Mouse (Mus musculus) cerebellum, adult (tissue): ENCODE data around the gene Vps53.

Source experiments
- ATAC-seq: cut with Nextera tagmentation; 2 replicates; pipeline ENCODE4 v1.9.2; 2017; ENCODE audit warnings: mild to moderate bottlenecking, moderate library complexity, mixed read lengths; ENCODE audit not compliant: insufficient number of reproducible peaks, low FRiP score, low TSS enrichment

Vps53 gene

GRCm38 (mm10) chr11:76065521-76066095, 113.8 kb downstream of the Vps53 start:
- peak; percentile 56; the same call in 1 of the 2 replicates for ATAC-seq

DNA sequence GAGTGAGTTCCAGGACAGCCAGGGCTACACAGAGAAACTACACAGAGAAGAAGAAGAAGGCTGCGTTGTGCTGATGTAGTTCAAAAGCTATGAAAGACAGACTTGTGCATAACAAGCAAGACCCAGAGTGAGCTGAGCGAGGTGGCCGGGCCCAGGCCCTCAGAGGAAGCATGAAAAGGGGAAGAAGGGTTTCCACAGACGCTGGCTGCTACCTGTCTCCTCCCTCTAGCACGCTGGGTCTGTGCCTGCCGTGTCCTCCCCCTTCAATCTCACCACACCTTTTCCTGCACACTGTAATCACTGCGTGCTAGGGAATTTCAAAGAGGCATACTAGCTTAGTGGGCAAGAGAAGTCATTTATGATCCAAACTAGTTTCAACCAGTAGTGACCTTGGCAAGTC, 115.0 kb downstream of the Vps53 start:
- no peak for ATAC-seq

DNA sequence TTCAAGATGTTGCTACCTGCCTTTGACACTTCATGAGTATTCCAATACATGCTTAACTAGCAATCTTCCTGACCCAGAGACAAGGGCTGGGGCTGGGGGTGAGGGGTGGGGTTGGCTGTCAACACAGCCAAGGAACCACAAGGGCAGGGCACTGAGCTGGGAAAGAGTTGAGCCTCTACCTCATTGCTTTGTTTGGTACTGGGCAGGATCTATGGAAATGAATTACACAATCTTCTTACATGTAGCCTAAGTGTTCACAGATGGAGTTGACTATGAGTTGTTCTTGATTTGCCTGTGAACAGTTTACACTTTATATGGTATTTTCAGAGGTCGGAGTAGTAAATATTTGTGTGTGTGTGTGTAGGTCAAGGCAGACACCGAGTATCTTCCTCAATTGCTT, 118.5 kb downstream of the Vps53 start:
- ATAC-seq = no peak

GRCm38 (mm10) chr11:76059971-76060370, 119.5 kb downstream of the Vps53 start:
- ATAC-seq = no peak

DNA sequence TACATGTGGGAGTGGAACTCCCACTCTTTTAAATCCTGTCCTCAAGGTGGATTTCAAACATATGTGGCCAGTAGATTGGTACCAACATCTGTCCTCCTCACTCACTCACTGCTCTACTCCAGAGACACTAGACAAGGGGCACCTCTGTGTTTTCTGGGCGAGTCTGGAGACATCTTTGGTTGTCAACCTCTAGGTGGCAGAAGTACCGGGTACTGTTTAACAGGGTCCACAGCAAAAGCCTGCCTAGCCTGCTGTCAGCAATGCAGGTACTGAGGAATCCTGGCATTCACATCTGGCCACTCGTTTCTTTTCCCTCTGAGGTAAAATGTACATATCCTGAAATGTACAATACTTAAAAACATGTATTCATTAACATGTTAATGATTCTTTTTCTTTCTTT, 123.0 kb downstream of the Vps53 start:
- ATAC-seq = no peak

- peak; percentile 64; the same call in 1 of the 2 replicates for ATAC-seq
Measured at GRCm38 (mm10) chr11:76052496-76052895, 127.0 kb downstream of the Vps53 start.

- no peak for ATAC-seq
Measured at GRCm38 (mm10) chr11:76050967-76051512, 128.4 kb downstream of the Vps53 start.

DNA sequence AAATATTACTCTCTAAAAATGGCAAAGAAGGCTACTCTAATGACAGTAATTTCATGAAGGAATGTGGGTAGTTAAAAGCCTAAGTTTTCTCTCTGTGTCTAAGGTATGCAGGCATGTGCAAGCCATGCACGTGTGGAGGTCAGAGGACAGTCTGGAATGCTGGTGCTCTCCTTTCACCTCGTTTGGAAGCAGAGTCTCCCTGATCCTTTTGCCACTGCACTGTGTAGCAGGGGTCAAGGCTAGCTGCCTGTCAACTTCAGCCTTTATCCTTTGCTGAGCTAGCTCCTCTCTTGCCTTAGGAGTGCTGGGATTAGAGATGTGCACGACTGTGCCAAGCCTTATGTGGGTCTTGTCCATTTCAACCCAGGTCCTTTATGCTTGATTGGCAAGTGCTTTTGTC, 128.9 kb downstream of the Vps53 start:
- ATAC-seq = no peak

GRCm38 (mm10) chr11:76045367-76045766, 134.1 kb downstream of the Vps53 start:
- no peak for ATAC-seq

- no peak for ATAC-seq
Measured at GRCm38 (mm10) chr11:76044468-76044867, 135.0 kb downstream of the Vps53 start.

DNA sequence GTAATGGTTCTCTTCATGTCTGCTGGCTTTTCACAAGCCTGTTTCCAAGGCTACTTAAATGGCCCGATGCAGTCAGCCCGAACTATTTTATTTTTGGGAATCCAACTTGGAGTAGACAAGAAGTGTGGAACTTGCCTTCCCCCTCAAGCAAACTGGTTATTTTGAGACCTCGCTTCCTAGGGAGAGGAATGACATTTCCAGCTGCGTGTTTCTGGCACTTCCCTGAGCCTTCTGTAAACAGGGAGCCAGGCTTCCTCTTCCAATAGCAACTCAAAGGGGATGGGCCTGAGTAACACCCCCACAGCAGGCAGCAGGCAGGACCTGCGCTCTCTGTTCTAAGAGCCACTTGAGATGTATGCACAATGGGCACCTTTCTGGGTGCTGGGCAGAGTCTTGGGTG, 136.6 kb downstream of the Vps53 start:
- ATAC-seq = no peak

- no peak for ATAC-seq
Measured at GRCm38 (mm10) chr11:76042041-76042638, 137.3 kb downstream of the Vps53 start.

DNA sequence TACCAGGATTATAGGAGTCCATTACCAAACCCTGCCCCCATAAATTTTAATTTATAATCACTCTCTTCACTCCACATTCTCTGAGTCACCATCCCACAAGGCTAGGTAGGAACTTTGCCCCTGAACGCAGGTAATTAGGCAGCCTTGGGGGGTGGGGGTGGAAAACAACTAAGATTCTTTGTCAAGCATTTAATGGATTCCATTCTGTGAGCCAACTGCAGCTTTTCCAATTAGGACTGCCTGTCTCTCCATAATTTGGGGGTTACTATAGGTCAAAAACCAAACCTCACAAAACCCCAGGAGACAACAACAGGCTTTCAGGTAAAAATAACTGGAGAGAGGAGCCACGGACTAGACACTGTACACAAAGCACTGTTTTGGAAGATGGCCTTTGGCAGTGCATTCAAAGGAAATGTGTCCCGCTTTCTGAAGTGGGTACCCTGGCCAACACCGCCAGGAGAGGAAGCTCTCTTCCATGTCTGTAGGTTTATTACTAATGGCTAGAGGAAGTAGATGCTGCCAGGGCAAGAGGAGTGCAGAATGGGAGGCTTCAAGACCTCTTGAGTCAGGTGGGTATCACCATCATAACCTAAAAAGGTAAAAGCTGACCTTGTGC, 138.6 kb downstream of the Vps53 start:
- ATAC-seq = no peak

DNA sequence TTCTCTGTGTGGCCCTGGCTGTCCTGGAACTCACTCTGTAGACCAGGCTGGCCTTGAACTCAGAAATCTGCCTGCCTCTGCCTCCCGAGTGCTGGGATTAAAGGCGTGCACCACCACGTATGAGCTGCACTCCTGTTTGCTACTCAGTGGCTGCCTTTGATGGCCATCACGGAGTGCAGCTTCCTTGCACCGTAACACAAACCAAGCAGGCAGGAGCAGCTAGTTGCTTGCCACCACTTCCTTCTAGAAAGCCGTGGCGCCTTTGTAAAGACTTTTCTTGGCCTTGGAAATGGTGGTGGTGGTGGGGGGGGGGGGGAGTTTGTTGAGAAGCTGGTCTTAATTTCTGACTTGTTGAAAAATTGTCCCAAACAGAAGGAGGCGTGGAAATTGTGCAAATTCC, 139.3 kb downstream of the Vps53 start:
- no peak for ATAC-seq

DNA sequence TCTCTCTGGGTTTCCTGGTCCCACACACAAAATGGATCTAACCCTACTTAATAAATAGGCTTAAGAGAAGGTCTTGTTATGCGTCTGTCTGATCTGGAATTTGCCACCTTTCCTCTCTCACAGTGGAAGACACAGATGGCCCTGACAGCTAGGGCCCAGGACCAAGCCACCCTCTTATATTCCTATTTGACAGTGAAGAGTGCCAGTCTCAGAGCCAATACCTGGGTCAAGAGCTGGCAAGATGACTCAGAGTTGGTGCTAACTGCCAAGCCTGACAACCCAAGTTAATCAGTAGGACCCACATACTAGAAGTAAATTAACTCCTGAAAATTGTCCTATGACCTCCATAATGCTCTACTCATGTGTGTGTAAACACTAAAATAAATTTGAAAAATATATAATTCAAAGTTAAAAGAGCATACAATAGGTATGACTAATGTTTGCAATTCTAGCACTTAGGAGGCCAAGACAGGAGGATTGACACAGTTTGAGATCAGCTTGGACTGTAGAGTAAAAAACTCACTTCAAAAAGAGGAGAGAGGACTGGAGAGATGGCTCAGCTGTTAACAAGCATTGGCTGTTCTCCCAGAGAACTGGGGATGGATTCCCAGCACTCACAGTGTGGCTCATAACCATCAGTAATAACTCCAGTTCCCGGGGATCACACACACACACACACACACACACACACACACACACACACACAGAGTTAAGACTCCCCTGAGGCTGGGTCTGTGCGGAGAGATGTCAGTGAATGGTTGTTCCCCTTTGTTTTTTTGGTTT, 140.0 kb downstream of the Vps53 start:
- peak; percentile 77; the same call in 1 of the 2 replicates for ATAC-seq

GRCm38 (mm10) chr11:76037581-76038294, 141.7 kb downstream of the Vps53 start:
- no peak for ATAC-seq

- 0 out of 2 replicates have a peak, but pooled peaks have one; percentile 26 for ATAC-seq
Measured at GRCm38 (mm10) chr11:76035182-76035581, 144.3 kb downstream of the Vps53 start.

- no peak for ATAC-seq
Measured at GRCm38 (mm10) chr11:76033836-76034235, 145.6 kb downstream of the Vps53 start.

DNA sequence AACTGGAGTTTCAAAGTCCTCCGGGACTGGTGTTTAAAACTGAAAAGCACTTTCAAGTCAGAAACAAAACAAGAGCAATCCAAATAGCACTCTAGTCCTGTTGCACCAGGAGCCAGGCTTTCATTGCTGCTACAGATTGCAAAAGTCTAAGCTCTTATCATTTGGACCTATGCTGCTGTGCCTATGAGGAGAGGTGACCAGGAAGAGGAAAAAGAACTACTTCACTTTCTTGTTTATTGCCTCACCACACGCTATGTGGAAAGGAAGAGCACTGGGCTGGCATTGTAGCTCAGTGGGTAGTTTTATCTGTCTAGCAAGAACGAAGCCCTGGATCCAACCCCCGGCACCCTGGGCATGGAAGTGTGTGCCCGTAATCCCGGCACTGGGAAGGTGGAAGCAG, 146.1 kb downstream of the Vps53 start:
- ATAC-seq = no peak

DNA sequence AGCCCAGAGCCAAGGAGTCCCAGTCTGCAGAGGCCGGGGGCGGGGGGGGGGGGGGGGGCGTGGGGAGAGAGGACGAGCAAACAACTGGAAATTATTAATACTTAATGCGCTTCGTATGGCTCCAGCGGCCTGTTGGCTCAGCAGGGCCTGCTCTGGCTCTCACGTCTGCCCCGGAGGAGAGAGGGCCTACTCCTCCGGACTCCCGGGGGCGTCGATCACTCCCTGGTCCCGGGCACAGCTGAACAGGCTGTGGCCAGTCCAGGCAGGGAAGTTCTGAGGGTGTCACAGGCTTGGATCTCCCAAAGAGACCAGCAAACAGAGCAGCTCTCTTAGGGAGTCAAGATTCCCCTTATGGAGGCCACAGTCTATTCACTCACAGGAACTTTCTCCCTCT, 151.4 kb downstream of the Vps53 start:
- ATAC-seq = peak; percentile 11; the same call in 1 of the 2 replicates
